In the genomic region with DNA sequence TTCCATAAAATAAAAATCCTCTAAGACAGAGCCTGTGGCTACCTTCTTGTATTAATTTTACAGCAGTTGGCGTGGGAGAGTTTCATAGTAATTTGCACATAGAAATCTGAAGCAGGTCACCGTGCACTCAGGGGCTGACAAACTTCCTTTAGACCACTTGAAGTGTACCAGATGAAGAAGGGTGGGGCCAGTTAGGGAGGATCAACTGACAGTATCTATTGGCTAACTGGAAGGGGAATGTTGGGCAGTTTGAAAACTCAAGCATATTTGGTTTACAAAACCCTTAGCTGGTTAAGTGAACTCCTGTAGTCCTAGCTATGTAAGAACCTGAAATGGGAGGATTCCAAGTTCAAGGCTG, we compare ENCODE assay signal across 8 mouse cellular contexts. TPM values are rescaled to one million over a fixed set of nuclear protein-coding genes. Genes with fewer than 3 reads are reported as not detected.
DNase-seq lines count a peak whose midpoint lies in the region; ATAC-seq and TF ChIP-seq lines count a peak whose summit lies in the region.

No protein-coding gene starts in this region.

- TF ChIP-seq CTCF in kidney, postnatal 0 days (IDR thresholded peaks at IDR 0.05; ENCODE audit: low read depth), result no peak

- H3K27me3 ChIP-seq in kidney, postnatal 0 days (ENCODE audit: insufficient read depth, low read length), result no peaks in the 10 kb centered on the region
- H3K27me3 ChIP-seq in hindbrain, embryonic 15.5 days, result no peaks in the 10 kb centered on the region

- H3K9me3 ChIP-seq in kidney, postnatal 0 days (replicated peaks; ENCODE audit: low read length), result no peaks in the 10 kb centered on the region
- H3K9me3 ChIP-seq in hindbrain, embryonic 15.5 days, result no peaks in the 10 kb centered on the region

- ATAC-seq in kidney, postnatal 0 days (replicated peaks; ENCODE audit: low FRiP score, low read depth), result no peak
- ATAC-seq in hindbrain, embryonic 15.5 days (ENCODE audit: low FRiP score, low read depth), result peak; percentile 57; the same call in 1 of the 2 replicates
- ATAC-seq in megakaryocyte progenitor cell, adult 5-6 weeks (replicated peaks; ENCODE audit: poor library complexity), result peak; percentile 67

- H3K4me1 ChIP-seq in kidney, postnatal 0 days (replicated peaks; ENCODE audit: insufficient read depth, low read length), result 0 out of 2 replicates have a peak, but pooled peaks cover 9% of the 10 kb centered on the region
- peaks cover 13% of the 10 kb centered on the region for H3K4me1 ChIP-seq in hindbrain, embryonic 15.5 days (replicated peaks)

- no peak overlapping the region; the same call in 1 of the 2 replicates for H3K9ac ChIP-seq in kidney, postnatal 0 days (ENCODE audit: low read depth, low read length)
- H3K9ac ChIP-seq in hindbrain, embryonic 15.5 days, result peak overlapping the region; percentile 75

- H3K36me3 ChIP-seq in kidney, postnatal 0 days (ENCODE audit: insufficient read depth, low read length), result 0 out of 2 replicates have a peak, but pooled peaks cover 11% of the 10 kb centered on the region
- H3K36me3 ChIP-seq in hindbrain, embryonic 15.5 days, result no peaks in the 10 kb centered on the region

- peak; percentile 41 for DNase-seq in kidney, postnatal 0 days (ENCODE audit: low spot score)
- DNase-seq in kidney, postnatal 10 days, result no peak
- DNase-seq in c-Kit-negative CD71-positive TER-119-positive erythroid progenitor cells, embryonic 14.5 days (ENCODE audit: low read depth, low spot score), result peak; percentile 33
- DNase-seq in urinary bladder, adult 2 months (ENCODE audit: low spot score), result no peak
- DNase-seq in layer of hippocampus, postnatal 14 days (ENCODE audit: low spot score in 2 of 2), result no peak
- no peak for DNase-seq in layer of hippocampus, adult 18-20 months (ENCODE audit: low spot score in 2 of 2)

- peak overlapping the region; percentile 89 for H3K4me2 ChIP-seq in kidney, postnatal 0 days (ENCODE audit: low read length)
- peak overlapping the region; percentile 73 for H3K4me2 ChIP-seq in hindbrain, embryonic 15.5 days

- WGBS in kidney, postnatal 0 days, result 49% methylated on average over 2 of the region's 2 CpGs
- 74% methylated on average over 2 of the region's 2 CpGs for WGBS in hindbrain, embryonic 15.5 days

- H3K27ac ChIP-seq in kidney, postnatal 0 days, result peak overlapping the region; percentile 70; the same call in 1 of the 2 replicates
- peak overlapping the region; percentile 32 for H3K27ac ChIP-seq in hindbrain, embryonic 15.5 days (replicated peaks)

- peak overlapping the region; percentile 72 for H3K4me3 ChIP-seq in kidney, postnatal 0 days (replicated peaks; ENCODE audit: low read depth, low read length)
- H3K4me3 ChIP-seq in hindbrain, embryonic 15.5 days, result peak overlapping the region; percentile 76

RNA-seq across cellular contexts. Expression of gene Umps, which starts 0.4 kb away (rescaled TPM):
- 37.9 and 41.7 TPM in 2 replicates for polyA plus RNA-seq in kidney, postnatal 0 days (2015; fragmentation: Nextera tagmentation; extraction: Ambion mirVana)
- polyA plus RNA-seq in hindbrain, embryonic 15.5 days (2015; fragmentation: Nextera tagmentation; extraction: Ambion mirVana), result 24.1 and 25.9 TPM in 2 replicates
- 61.6 and 61.9 TPM in 2 replicates for total RNA-seq in megakaryocyte progenitor cell, adult 5-6 weeks (2015)
- 111 and 113 TPM in 2 replicates for total RNA-seq in megakaryocyte progenitor cell, adult 5-6 weeks (2017)
- 10.7 and 10.9 TPM in 2 replicates for polyA plus RNA-seq in urinary bladder, adult 2 months (2012; rRNA removed)
- 10 to 100 TPM; 15.1 to 16.6 TPM for total RNA-seq in layer of hippocampus, postnatal 14 days (2021)
- total RNA-seq in layer of hippocampus, adult 18-20 months (2021), result 10 to 100 TPM; 18.0 to 18.1 TPM

Comparison
In these comparisons a context has a peak if more than half of its experiments do, and no peak if none do; other contexts are left out.
1. DNase-seq: peak in kidney, postnatal 0 days (single experiment) and c-Kit-negative CD71-positive TER-119-positive erythroid progenitor cells, embryonic 14.5 days (single experiment); none in kidney, postnatal 10 days (single experiment), urinary bladder, adult 2 months (single experiment), layer of hippocampus, postnatal 14 days (0 of 2) and layer of hippocampus, adult 18-20 months (0 of 2).